Mouse (Mus musculus) neural tube, embryonic 13.5 days (tissue): Measurements from ENCODE around the gene Ccdc191. TPM values are rescaled to one million over a fixed set of nuclear protein-coding genes. Genes with fewer than 3 reads are reported as not detected.
A peak's percentile ranks its signal among the peaks of the same experiment; 100 is the strongest.

Experiments used
- ATAC-seq: fragments of 200-750 bp; cut with Nextera tagmentation; 2 replicates; pipeline ENCODE4 v1.8.0; 2017; ENCODE audit warnings: low read depth, mild to moderate bottlenecking, moderate TSS enrichment, moderate library complexity
- H3K27ac ChIP-seq: fragments of 300-500 bp; sonication (generic); replicated peaks from 2 replicates; pipeline ENCODE4 v1.5.1; 2015; ENCODE audit warnings: moderate library complexity, mild to moderate bottlenecking, inconsistent platforms
- H3K27me3 ChIP-seq: fragments of 300-500 bp; sonication (generic); 2 replicates; pipeline ENCODE4 v1.6.1; 2015; ENCODE audit warnings: mild to moderate bottlenecking, inconsistent platforms
- H3K36me3 ChIP-seq: fragments of 300-500 bp; sonication (generic); 2 replicates; pipeline ENCODE4 v1.6.1; 2015; ENCODE audit warnings: mild to moderate bottlenecking, inconsistent platforms
- H3K4me1 ChIP-seq: fragments of 300-500 bp; sonication (generic); replicated peaks from 2 replicates; pipeline ENCODE4 v1.6.1; 2015; ENCODE audit warnings: inconsistent platforms
- H3K4me2 ChIP-seq: fragments of 300-500 bp; sonication (generic); 2 replicates; pipeline ENCODE4 v1.6.1; 2015; ENCODE audit warnings: inconsistent platforms, mild to moderate bottlenecking, moderate library complexity
- H3K4me3 ChIP-seq: fragments of 300-500 bp; sonication (generic); 2 replicates; pipeline ENCODE4 v1.5.1; 2015; ENCODE audit warnings: mild to moderate bottlenecking, inconsistent platforms
- H3K9ac ChIP-seq: fragments of 300-500 bp; sonication (generic); 2 replicates; pipeline ENCODE4 v1.6.1; 2015; ENCODE audit warnings: moderate library complexity, mild to moderate bottlenecking, inconsistent platforms
- H3K9me3 ChIP-seq: fragments of 300-500 bp; sonication (generic); 2 replicates; pipeline ENCODE4 v1.6.1; 2016; ENCODE audit warnings: inconsistent platforms
- WGBS: fragments of 180-500 bp; shearing (Covaris S2); methylation state at CpG from one replicate; pipeline ENCODE4 v1.1.7; 2015; 5-methylcytosine and 5-hydroxymethylcytosine counted together
- polyA plus RNA-seq: library from polyadenylated mRNA; unstranded; fragments of >200 nt; fragmentation: Nextera tagmentation; extraction: Ambion mirVana; gene quantifications from 2 replicates; pipeline ENCODE4 v1.2.1, GENCODE M21; 2015

Gene Ccdc191
- polyA plus RNA-seq, 1 experiment from 2014 or later, result 8.9 TPM

DNA sequence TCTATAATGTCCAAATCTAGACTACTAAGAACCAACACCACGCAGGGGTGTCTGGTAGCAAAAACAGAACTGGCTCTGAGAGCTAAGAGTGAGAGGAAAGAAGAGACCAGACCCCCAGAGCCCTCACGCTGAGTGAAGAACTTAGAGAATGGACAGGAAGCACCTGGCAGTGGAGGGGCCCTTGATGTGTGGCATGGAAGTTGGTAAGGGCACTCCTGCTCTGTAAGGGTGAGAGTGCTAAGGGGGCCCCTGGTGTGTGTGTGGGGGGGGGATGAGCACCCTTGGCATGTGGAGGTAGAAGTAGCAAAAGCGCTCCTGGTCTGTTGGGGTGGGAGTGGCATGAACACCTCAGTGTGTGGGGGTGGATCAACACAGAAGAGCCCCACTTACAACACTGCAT, 80.8 kb downstream of the Ccdc191 start:
- Histone ChIP-seq H3K4me3 (no peak overlapping the region), H3K27me3 (no peaks in the 10 kb centered on the region), H3K27ac (no peak overlapping the region), H3K9me3 (no peaks in the 10 kb centered on the region), H3K9ac (no peak overlapping the region), H3K36me3 (peaks cover 7% of the 10 kb centered on the region; the same call in 1 of the 2 replicates), H3K4me1 (peaks cover 8% of the 10 kb centered on the region), H3K4me2 (no peak overlapping the region)
- 85% methylated on average over 3 of the region's 3 CpGs for WGBS
- ATAC-seq, result no peak

DNA sequence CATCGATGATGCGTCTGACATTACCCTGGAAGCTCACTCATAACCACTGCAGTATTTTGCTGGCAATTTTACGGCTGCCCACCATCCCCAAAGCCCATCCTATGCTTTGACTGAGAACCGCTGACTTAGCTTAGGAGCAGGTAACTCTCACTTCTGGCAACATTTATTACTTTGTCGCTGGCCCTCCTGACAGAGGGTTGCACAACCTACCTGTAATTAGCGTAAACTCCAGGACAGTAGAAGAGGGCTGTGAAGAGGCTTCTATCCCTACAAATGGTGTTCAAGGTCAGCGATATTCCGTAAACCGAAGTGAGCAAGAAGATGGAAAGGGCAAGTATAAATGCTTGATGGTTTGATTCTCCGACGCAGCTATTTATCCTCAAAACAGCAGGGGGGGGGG, 81.6 kb downstream of the Ccdc191 start:
- no peak for ATAC-seq
- Histone ChIP-seq H3K27ac (no peak overlapping the region), H3K4me2 (no peak overlapping the region), H3K36me3 (peaks cover 7% of the 10 kb centered on the region; the same call in 1 of the 2 replicates), H3K27me3 (no peaks in the 10 kb centered on the region), H3K9ac (no peak overlapping the region), H3K4me1 (peaks cover 4% of the 10 kb centered on the region), H3K9me3 (no peaks in the 10 kb centered on the region), H3K4me3 (no peak overlapping the region)
- 90% methylated on average over 11 of the region's 11 CpGs for WGBS

DNA sequence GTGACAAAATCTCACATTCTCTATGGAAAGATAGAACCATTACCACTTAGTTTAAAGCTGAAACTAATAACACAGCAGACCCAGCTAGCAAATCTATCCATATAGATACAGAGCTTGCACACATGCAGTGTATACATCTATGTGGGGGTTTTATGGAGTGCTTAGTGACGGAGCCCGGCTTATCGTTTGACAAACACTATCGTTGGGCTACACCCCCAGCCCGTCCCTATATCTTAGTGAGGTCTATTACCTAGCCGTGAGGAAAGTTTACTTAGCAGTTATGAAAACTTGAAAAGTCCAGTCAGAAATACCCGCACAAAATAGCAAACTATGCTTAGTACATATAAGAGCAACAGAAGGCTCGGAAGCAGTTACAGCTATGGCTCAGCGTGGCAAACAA, 82.1 kb downstream of the Ccdc191 start:
- Histone ChIP-seq H3K27ac (no peak overlapping the region), H3K9me3 (no peaks in the 10 kb centered on the region), H3K4me1 (no peaks in the 10 kb centered on the region), H3K27me3 (no peaks in the 10 kb centered on the region), H3K4me3 (no peak overlapping the region), H3K9ac (no peak overlapping the region), H3K4me2 (no peak overlapping the region), H3K36me3 (peaks cover 7% of the 10 kb centered on the region; the same call in 1 of the 2 replicates)
- ATAC-seq, result no peak
- WGBS, result 96% methylated on average over 9 of the region's 9 CpGs

DNA sequence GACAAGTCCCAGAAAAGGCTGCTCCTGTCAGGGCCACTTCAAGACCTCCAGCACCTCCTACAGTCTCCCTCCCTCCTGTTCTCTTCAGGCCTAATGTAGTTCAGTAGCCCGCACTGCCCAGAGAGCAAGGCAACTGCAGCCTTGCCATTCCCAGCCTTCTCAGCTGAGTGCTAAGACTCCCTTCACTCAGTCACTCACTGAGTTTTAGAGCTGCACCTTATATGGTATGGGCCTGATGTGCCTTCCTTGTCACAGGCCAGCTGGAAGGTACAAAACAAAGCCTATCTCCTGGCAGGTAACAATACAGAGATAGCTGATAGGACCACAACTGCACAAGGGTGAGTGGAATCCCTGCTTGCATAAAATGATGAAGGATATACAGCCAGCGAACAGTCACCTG, 82.8 kb downstream of the Ccdc191 start:
- Histone ChIP-seq H3K4me2 (no peak overlapping the region), H3K36me3 (peaks cover 7% of the 10 kb centered on the region; the same call in 1 of the 2 replicates), H3K9ac (no peak overlapping the region), H3K9me3 (no peaks in the 10 kb centered on the region), H3K27me3 (peaks cover 3% of the 10 kb centered on the region; the same call in 1 of the 2 replicates), H3K4me1 (no peaks in the 10 kb centered on the region), H3K27ac (no peak overlapping the region), H3K4me3 (no peak overlapping the region)
- no peak for ATAC-seq
- 83% methylated on average over 2 of the region's 2 CpGs for WGBS

DNA sequence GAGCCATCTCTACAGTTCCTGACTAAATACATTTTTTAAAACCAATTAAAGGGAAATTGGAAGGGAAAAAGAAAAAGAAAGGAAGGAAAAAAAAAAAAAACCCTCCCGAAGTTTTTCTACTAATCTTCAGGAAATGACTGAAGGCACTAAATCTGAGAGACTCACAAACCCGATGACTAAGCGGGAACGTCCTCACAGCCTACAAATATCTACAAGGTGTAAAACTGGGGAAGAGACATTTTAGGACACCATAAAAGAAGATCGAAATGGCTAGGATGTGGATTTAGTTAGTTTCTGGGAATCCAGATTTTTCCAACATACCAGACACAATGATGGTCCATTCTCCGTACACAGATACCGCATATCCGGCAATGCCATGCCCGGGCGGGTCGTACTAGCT, 83.5 kb downstream of the Ccdc191 start:
- no peak overlapping the region for H3K9ac ChIP-seq
- no peak overlapping the region for H3K4me2 ChIP-seq
- H3K9me3 ChIP-seq, result no peaks in the 10 kb centered on the region
- ATAC-seq, result no peak
- H3K27ac ChIP-seq, result no peak overlapping the region
- H3K4me1 ChIP-seq, result no peaks in the 10 kb centered on the region
- peaks cover 7% of the 10 kb centered on the region for H3K27me3 ChIP-seq
- WGBS, result 94% methylated on average over 11 of the region's 11 CpGs
- H3K36me3 ChIP-seq, result peaks cover 7% of the 10 kb centered on the region; the same call in 1 of the 2 replicates
- H3K4me3 ChIP-seq, result no peak overlapping the region

DNA sequence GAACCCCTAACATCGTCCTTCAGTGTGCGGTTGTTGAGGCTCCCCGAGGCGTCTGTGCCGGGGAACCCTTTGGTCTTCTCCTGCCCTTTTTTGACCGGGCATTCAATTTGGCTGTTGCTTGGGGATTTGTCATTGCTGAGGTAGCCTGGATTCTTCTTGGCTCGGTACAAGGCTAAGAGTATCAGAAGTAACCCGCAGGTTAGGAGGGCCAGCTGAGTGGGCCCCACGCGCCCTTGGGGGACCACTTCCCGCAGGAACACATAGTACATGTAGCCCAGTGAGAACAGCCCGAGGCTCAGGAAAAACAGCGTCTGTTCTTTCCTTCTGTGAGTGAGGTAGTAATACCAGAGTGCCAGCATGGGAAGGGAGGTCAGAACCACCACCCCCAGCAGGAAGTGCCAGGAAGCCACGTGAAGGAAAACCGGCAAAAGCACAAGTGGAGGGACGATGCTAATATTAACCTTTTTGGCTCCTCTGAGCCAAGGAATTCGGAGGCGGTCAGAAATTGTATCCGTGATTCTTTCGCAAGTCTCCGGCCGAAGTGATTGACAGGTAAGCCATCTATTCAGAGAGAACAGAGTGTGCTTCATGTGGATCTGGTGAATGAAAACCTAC, 84.1 kb downstream of the Ccdc191 start:
- ATAC-seq, result no peak
- no peak overlapping the region for H3K4me3 ChIP-seq
- H3K27me3 ChIP-seq, result peaks cover 11% of the 10 kb centered on the region
- 86% methylated on average over 22 of the region's 22 CpGs for WGBS
- no peaks in the 10 kb centered on the region for H3K9me3 ChIP-seq
- H3K9ac ChIP-seq, result no peak overlapping the region
- H3K27ac ChIP-seq, result no peak overlapping the region
- no peaks in the 10 kb centered on the region for H3K4me1 ChIP-seq
- H3K36me3 ChIP-seq, result peaks cover 2% of the 10 kb centered on the region; the same call in 1 of the 2 replicates
- no peak overlapping the region for H3K4me2 ChIP-seq

DNA sequence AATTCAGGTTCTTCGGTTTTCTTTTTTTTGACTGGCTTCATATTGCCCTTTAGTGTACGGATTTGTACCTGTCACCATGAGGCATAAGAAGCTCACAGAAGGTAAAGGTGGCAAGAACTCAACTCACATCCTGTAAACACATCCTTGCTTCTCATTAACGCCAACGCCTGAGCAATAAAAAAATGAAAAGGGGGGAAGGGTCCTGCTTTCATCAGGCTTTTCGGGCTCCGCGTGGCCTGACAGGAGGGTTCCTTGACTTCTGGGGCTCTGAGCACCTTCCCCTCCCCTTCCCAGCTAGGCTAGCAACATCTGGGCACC, 89.4 kb downstream of the Ccdc191 start:
- Histone ChIP-seq H3K9me3 (no peaks in the 10 kb centered on the region), H3K4me3 (peak overlapping the region; percentile 79), H3K27me3 (peaks cover 35% of the 10 kb centered on the region), H3K36me3 (no peaks in the 10 kb centered on the region), H3K4me1 (peaks cover 3% of the 10 kb centered on the region; the same call in 1 of the 2 replicates), H3K9ac (peak overlapping the region; percentile 73), H3K27ac (no peak overlapping the region), H3K4me2 (peak overlapping the region; percentile 100)
- WGBS, result 17% methylated on average over 7 of the region's 7 CpGs
- 0 out of 2 replicates have a peak, but pooled peaks have one; percentile 14 for ATAC-seq

DNA sequence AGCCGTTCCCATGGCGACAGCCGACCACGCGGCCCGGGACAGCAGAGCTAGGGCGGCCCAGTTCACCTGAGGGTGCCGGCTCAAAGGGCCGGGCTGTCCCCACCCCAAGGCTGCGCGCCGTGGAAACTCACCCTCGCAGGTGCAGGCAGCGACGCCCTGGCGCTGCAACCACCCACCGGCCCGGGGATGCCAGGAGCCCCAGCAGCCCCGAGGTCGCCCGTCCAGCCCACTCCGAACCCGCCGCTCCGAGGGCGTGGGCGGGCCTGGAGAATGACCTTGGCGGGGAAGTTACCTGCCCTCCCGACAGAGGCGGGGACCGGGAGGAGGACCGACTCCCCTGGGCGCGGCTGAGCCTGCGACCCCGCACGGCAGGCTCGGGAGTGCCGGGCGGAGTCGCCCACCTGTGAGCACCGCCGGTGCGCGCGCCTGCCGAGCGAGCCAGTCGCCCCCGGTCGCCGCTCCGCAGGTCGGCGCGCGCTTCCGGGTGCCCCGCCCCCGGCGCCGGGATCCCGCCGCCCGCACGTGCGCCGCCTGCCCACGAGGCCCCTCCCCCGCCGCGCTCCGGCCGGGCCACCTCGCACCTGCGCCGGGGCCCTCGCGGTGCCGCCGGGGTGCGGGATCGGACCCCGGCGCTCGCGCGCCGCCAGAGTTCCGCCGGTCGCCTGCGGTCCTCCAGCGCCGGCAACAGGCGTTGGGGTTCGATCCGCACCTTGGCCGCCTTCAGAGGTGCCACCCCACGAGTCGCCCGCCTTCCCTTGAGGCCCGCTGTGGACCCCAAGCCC, 89.9 kb downstream of the Ccdc191 start, which contains the start of gene Zdhhc23:
TSS of gene Zdhhc23 (minus strand) at position 464 of the 782 bp plus-strand sequence.
- H3K27ac ChIP-seq, result no peak within 1 kb of the TSS
- no peaks in the 10 kb centered on the region for H3K36me3 ChIP-seq
- peaks cover 3% of the 10 kb centered on the region; the same call in 1 of the 2 replicates for H3K4me1 ChIP-seq
- peak within 1 kb of the TSS; percentile 73 for H3K9ac ChIP-seq
- WGBS, result under 1% methylated on average over 83 of the region's 103 CpGs
- peaks cover 35% of the 10 kb centered on the region for H3K27me3 ChIP-seq
- H3K4me3 ChIP-seq, result peak within 1 kb of the TSS; percentile 79
- H3K4me2 ChIP-seq, result peak within 1 kb of the TSS; percentile 100
- no peaks in the 10 kb centered on the region for H3K9me3 ChIP-seq
- ATAC-seq, result peak; percentile 90

DNA sequence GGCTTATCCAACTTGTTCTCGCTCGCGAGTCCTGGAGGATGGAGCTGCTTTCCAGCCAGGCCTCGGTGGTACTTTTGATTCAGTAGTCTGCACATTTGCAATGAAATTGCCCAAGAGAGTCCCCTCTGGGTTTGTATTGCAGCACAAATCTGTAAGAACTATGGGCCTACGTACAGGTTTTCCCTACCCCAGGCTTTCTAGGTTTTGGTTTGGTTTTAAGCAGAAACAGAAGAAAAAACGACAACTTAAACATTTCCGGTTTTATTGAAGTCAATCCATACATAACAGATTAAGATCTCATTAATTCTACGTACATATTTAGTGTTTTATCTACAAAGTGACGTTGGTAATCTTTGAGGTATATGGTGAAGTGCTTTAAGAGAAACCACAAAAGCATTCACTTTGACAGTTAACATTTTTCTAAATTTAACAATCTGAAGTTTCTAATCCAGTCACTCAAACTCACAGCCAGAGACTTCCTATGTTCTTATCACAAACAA, 90.6 kb downstream of the Ccdc191 start:
- H3K27me3 ChIP-seq, result peaks cover 35% of the 10 kb centered on the region
- H3K27ac ChIP-seq, result no peak overlapping the region
- ATAC-seq, result no peak
- H3K9ac ChIP-seq, result peak overlapping the region; percentile 73
- H3K36me3 ChIP-seq, result no peaks in the 10 kb centered on the region
- peak overlapping the region; percentile 79 for H3K4me3 ChIP-seq
- H3K4me1 ChIP-seq, result peaks cover 3% of the 10 kb centered on the region; the same call in 1 of the 2 replicates
- no peaks in the 10 kb centered on the region for H3K9me3 ChIP-seq
- WGBS, result 30% methylated on average over 9 of the region's 9 CpGs
- peak overlapping the region; percentile 100 for H3K4me2 ChIP-seq

DNA sequence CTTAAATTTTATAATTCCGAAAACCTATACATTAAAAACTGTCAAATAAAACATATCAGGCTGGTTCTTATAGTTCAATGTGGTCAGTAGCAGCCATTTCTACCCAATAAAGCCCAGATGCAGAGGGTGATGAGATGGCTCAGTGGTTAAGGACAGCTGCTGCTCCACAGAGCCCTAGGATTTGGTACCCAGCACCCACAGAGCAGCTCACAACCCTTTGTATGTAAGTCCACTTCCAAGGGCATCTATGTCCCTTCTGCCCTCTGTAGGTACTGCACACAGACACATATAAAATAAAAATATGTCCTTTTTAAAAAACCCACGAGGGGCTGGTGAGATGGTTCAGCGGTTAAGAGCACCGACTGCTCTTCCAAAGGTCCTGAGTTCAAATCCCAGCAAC, 96.7 kb downstream of the Ccdc191 start:
- no peak overlapping the region for H3K9ac ChIP-seq
- H3K36me3 ChIP-seq, result no peaks in the 10 kb centered on the region
- no peak overlapping the region for H3K27ac ChIP-seq
- no peak for ATAC-seq
- 94% methylated on average over 4 of the region's 4 CpGs for WGBS
- no peaks in the 10 kb centered on the region for H3K4me1 ChIP-seq
- H3K4me3 ChIP-seq, result no peak overlapping the region
- H3K4me2 ChIP-seq, result no peak overlapping the region
- H3K9me3 ChIP-seq, result no peaks in the 10 kb centered on the region
- H3K27me3 ChIP-seq, result no peaks in the 10 kb centered on the region

DNA sequence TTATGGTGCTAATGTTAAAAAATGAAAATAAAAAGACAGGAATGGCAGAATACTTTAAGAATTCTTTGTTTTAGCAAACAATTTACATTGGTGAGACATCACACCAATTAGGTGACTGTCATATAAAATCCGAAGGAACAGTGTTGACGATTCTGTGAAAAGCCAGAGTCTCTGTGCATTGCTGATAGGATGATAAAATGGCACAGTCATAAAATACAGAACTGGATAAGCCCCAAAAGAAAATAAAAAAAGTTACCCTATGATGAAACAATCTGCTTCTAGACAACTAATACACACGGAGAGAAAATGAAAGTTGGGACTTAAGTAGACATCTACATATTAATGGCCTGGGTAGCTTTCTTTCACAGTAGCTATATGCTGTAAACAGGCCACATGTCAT, 105.0 kb downstream of the Ccdc191 start:
- Histone ChIP-seq H3K9me3 (no peaks in the 10 kb centered on the region), H3K9ac (no peak overlapping the region), H3K4me3 (no peak overlapping the region), H3K4me1 (no peaks in the 10 kb centered on the region), H3K27me3 (no peaks in the 10 kb centered on the region), H3K36me3 (no peaks in the 10 kb centered on the region), H3K4me2 (no peak overlapping the region), H3K27ac (no peak overlapping the region)
- WGBS, result 85% methylated on average over 3 of the region's 3 CpGs
- ATAC-seq, result no peak

DNA sequence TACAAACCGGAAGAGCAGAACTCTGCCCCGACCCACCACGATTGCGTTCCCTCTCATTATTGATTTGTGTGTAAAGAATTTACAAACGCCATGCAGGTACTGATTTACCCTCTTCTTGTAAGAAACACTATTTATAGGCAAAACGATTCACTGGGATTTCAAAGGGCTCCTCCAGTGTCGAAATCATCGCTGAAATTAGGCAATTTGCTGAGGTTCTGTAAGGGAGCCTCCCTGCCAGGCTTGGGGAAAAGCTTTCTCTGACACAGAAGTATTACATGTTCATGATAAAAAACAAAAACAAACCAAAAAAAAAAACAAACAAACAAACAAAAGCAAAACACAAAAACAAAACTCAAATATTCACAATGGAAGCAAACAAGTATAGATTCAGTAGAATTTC, 109.5 kb downstream of the Ccdc191 start:
- Histone ChIP-seq H3K36me3 (no peaks in the 10 kb centered on the region), H3K4me2 (no peak overlapping the region), H3K9ac (no peak overlapping the region), H3K9me3 (no peaks in the 10 kb centered on the region), H3K27ac (no peak overlapping the region), H3K27me3 (no peaks in the 10 kb centered on the region), H3K4me1 (no peaks in the 10 kb centered on the region), H3K4me3 (no peak overlapping the region)
- ATAC-seq, result no peak
- 80% methylated on average over 8 of the region's 8 CpGs for WGBS
